Mouse (Mus musculus) forebrain, postnatal 0 days (tissue): ENCODE results near the gene Mdc1. TPM values are rescaled to one million over a fixed set of nuclear protein-coding genes. Genes with fewer than 3 reads are reported as not detected.
"Not testable (repeated sequence)": the region's sequence is repeated elsewhere in the genome, so short reads cannot be mapped to it uniquely, and the experiment has no call there.

Experiments
- ATAC-seq: fragments of 200-750 bp; cut with Nextera tagmentation; 2 replicates; pipeline ENCODE4 v1.8.0; 2017; ENCODE audit warnings: mild to moderate bottlenecking, moderate library complexity
- DNase-seq: peaks from one replicate; pipeline ENCODE4 v3.0.0-alpha.2; 2015
- H3K27ac ChIP-seq: fragments of 300-500 bp; sonication (generic); 2 replicates; pipeline ENCODE4 v1.5.1; 2014; ENCODE audit warnings: low read depth, mild to moderate bottlenecking, antibody characterized with exemption, low read length, moderate library complexity, mixed read lengths
- H3K27me3 ChIP-seq: fragments of 300-500 bp; sonication (generic); 2 replicates; pipeline ENCODE4 v1.6.1; 2014; ENCODE audit warnings: mild to moderate bottlenecking, low read length, mixed read lengths; ENCODE audit not compliant: insufficient read depth
- H3K36me3 ChIP-seq: fragments of 300-500 bp; sonication (generic); 2 replicates; pipeline ENCODE4 v1.6.1; 2014; ENCODE audit warnings: mild to moderate bottlenecking, moderate library complexity; ENCODE audit not compliant: insufficient read depth
- H3K4me1 ChIP-seq: fragments of 300-500 bp; sonication (generic); 2 replicates; pipeline ENCODE4 v1.6.1; 2014; ENCODE audit warnings: antibody characterized with exemption; ENCODE audit not compliant: insufficient read depth
- H3K4me2 ChIP-seq: fragments of 300-500 bp; sonication (generic); 2 replicates; pipeline ENCODE4 v1.6.1; 2014; ENCODE audit warnings: low read depth, mild to moderate bottlenecking, moderate library complexity
- H3K4me3 ChIP-seq: fragments of 300-500 bp; sonication (generic); 2 replicates; pipeline ENCODE4 v1.5.1; 2014; ENCODE audit warnings: low read depth, low read length, mixed read lengths
- H3K9ac ChIP-seq: fragments of 300-500 bp; sonication (generic); 2 replicates; pipeline ENCODE4 v1.6.1; 2014; ENCODE audit warnings: mild to moderate bottlenecking
- H3K9me3 ChIP-seq: fragments of 300-500 bp; sonication (generic); 2 replicates; pipeline ENCODE4 v1.6.1; 2016; ENCODE audit warnings: low read length
- CTCF ChIP-seq: sonication (generic); IDR thresholded peaks from 2 replicates; pipeline ENCODE4 v1.5.1; 2016; ENCODE audit warnings: antibody characterized with exemption, control low read depth, low read depth
- WGBS: fragments of 180-500 bp; shearing (Covaris S2); extraction: QIAGEN DNeasy Blood & Tissue Kit; methylation state at CpG from one replicate; pipeline ENCODE4 v1.1.7; 2014; 5-methylcytosine and 5-hydroxymethylcytosine counted together
- polyA plus RNA-seq: library from polyadenylated mRNA; unstranded; fragments of >200 nt; fragmentation: Nextera tagmentation; extraction: Ambion mirVana; gene quantifications from 2 replicates; pipeline ENCODE4 v1.2.1, GENCODE M21; 2015
- total RNA-seq: library from RNA; depleted of rRNA; stranded (reverse); fragments of >200 nt; gene quantifications from 2 replicates; pipeline ENCODE4 v1.2.3, GENCODE M21; 2014

Mdc1 gene
- total and polyA plus RNA-seq, 2 experiments from 2014 or later, result 4.4 to 20.4 TPM

DNA sequence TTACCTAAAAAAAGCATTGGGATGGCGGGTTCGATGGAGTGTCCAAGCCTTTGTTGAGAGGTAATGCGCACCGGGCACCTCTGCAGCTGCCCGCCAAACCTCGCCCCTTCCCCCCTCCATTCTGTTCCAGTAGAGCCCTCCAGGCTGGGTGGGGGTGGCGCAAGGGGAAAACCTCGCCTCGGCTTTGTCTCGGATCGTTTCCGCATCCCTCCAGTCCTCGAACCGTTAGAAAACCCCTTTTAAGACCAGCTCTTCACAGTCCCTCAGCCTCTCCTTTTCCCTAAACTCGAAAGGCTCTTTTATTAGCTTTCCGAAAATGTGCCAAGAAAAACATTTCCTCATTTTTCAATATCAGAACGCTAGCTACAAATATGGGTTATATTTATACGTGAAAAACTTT lies 3.8 kb upstream of the Mdc1 start:
- TF ChIP-seq CTCF, result no peak
- no peaks in the 10 kb centered on the region for H3K9me3 ChIP-seq
- H3K27me3 ChIP-seq, result no peaks in the 10 kb centered on the region
- peaks cover 26% of the 10 kb centered on the region; the same call in 1 of the 2 replicates for H3K4me1 ChIP-seq
- H3K27ac ChIP-seq, result peak overlapping the region; percentile 98
- H3K4me3 ChIP-seq, result peak overlapping the region; percentile 90
- peaks cover 35% of the 10 kb centered on the region for H3K36me3 ChIP-seq
- peak; percentile 78 for DNase-seq
- H3K4me2 ChIP-seq, result peak overlapping the region; percentile 77
- WGBS, result under 1% methylated on average over 18 of the region's 18 CpGs
- H3K9ac ChIP-seq, result peak overlapping the region; percentile 93
- peak; percentile 8; the same call in 1 of the 2 replicates for ATAC-seq

DNA sequence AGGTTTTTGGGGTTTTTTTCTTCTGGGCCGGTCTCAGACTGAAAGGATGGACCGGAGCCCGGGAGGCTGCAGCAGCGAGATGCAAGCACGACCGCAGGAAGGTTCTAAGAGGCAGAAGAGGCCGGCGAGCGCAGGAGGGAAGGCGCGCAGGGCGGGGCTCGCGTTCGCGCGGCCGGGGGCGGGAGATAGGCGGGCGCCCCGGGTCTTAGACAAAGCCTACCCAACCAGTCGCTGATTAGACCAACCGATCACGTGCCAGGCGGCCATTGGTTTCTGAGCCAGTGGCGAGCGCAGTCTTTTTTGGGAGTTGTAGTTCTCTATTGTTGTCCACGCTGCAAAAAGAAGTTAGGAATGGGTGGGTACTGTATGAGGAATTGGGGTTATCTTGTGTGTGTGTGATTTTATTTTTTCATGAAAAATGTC lies 3.2 kb upstream of the Mdc1 start, which contains the start of gene Tubb5:
TSS of gene Tubb5 (minus strand) at position 185 of the 423 bp plus-strand sequence.
- 3% methylated on average over 29 of the region's 29 CpGs for WGBS
- Histone ChIP-seq H3K9me3 (no peaks in the 10 kb centered on the region), H3K4me1 (peaks cover 25% of the 10 kb centered on the region; the same call in 1 of the 2 replicates), H3K9ac (peak within 1 kb of the TSS; percentile 93), H3K27ac (peak within 1 kb of the TSS; percentile 98), H3K27me3 (no peaks in the 10 kb centered on the region), H3K36me3 (peaks cover 30% of the 10 kb centered on the region), H3K4me3 (peak within 1 kb of the TSS; percentile 90), H3K4me2 (peak within 1 kb of the TSS; percentile 77)
- no peak for TF ChIP-seq CTCF
- peak; percentile 75 for ATAC-seq
- DNase-seq, result peak; percentile 98

DNA sequence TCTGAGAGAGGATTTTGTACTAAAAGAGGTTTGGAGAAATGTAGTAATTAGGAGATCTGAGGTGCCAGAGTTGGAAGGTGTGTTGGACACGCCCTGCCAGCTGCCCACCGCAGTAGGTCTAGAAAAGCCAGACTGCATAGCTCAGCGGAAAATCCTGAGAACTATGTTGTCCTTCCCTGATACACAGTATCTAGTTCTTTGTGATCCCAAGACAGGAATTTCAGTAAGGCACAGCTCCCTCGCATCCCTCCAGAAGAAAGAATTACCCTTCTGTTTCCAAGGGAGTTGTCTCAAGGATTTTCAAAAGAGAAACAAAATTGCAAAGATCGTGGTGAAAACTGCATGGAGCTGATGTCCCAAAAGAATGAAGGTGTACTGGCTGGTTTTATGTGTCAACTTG lies 2.7 kb upstream of the Mdc1 start:
- H3K4me3 ChIP-seq, result peak overlapping the region; percentile 90
- no peaks in the 10 kb centered on the region for H3K9me3 ChIP-seq
- peak overlapping the region; percentile 98 for H3K27ac ChIP-seq
- DNase-seq (no peak), ATAC-seq (no peak)
- H3K36me3 ChIP-seq, result peaks cover 25% of the 10 kb centered on the region
- no peak for TF ChIP-seq CTCF
- peaks cover 21% of the 10 kb centered on the region; the same call in 1 of the 2 replicates for H3K4me1 ChIP-seq
- peak overlapping the region; percentile 77 for H3K4me2 ChIP-seq
- H3K27me3 ChIP-seq, result no peaks in the 10 kb centered on the region
- H3K9ac ChIP-seq, result peak overlapping the region; percentile 93
- 2% methylated on average over 5 of the region's 5 CpGs for WGBS

DNA sequence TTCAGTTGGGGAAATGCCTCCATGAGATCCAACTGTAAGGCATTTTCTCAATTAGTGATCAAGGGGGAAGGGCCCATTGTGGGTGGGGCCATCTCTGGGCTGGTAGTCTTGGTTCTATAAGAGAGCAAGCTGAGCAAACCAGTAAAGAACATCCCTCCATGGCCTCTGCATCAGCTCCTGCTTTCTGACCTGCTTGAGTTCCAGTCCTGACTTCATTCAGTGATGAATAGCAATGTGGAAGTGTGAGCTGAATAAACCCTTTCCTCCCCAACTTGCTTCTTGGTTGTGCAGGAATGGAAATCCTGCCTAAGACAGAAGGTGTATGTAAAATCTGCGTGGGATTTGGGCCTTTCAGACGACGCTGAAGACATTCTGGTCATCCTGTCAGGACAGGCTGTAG lies 2.3 kb upstream of the Mdc1 start:
- not testable (repeated sequence) for H3K9me3 ChIP-seq, ATAC-seq, H3K27me3 ChIP-seq
- Histone ChIP-seq H3K9ac (peak overlapping the region; percentile 93), H3K4me1 (peaks cover 18% of the 10 kb centered on the region; the same call in 1 of the 2 replicates), H3K4me2 (peak overlapping the region; percentile 77), H3K27ac (peak overlapping the region; percentile 98), H3K36me3 (peaks cover 21% of the 10 kb centered on the region), H3K4me3 (peak overlapping the region; percentile 90)
- 45% methylated on average over 3 of the region's 3 CpGs for WGBS
- DNase-seq, result peak; percentile 41

DNA sequence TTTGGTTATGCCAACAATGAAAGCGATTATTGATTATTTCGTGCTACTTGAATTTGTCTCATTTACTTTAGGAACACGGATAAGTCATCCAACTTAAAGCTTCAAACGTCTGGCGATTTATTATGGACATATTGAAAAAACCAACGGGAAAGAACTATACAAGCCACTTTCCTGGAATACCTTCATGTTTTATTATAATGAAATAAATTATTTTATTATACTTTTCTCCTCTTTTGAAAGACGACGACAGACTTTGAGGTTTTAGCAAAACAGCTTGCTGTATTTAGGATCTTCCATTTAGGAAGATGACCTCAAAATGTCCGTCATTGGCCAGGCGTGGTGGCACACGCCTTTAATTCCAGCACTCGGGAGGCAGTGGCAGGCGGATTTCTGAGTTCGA lies 754 bp upstream of the Mdc1 start:
- ATAC-seq, result no peak
- H3K9me3 ChIP-seq, result no peaks in the 10 kb centered on the region
- H3K36me3 ChIP-seq, result peaks cover 10% of the 10 kb centered on the region
- H3K4me3 ChIP-seq, result peak overlapping the region; percentile 64
- H3K4me2 ChIP-seq, result peak overlapping the region; percentile 44
- no peak for DNase-seq
- peak overlapping the region; percentile 42 for H3K27ac ChIP-seq
- 56% methylated on average over 14 of the region's 14 CpGs for WGBS
- no peak for TF ChIP-seq CTCF
- 0 out of 2 replicates have a peak overlapping the region, but pooled peaks have one; percentile 4 for H3K9ac ChIP-seq
- no peaks in the 10 kb centered on the region for H3K27me3 ChIP-seq
- H3K4me1 ChIP-seq, result peaks cover 15% of the 10 kb centered on the region; the same call in 1 of the 2 replicates

DNA sequence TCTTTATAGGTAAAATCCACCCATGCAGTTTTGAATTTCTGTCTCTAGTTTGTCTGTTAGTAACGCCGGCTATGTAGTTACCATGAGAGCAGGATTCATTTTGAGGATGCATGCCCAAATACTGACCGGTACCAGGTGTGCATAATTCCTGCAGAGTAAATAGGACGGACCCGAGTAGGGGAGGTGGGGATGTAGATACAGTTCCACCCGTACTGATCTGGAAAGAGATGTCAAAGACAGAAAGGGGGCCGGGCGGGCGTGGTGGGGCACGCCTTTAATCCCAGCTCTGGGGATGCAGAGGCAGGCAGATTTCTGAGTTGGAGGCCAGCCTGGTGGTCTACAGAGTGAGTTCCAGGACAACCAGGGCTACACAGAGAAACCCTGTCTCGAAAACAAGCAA lies 691 bp downstream of the Mdc1 start:
- no peaks in the 10 kb centered on the region for H3K27me3 ChIP-seq
- H3K4me1 ChIP-seq, result peaks cover 10% of the 10 kb centered on the region; the same call in 1 of the 2 replicates
- no peak for TF ChIP-seq CTCF
- no peak for DNase-seq
- no peaks in the 10 kb centered on the region for H3K9me3 ChIP-seq
- peaks cover 17% of the 10 kb centered on the region for H3K36me3 ChIP-seq
- peak overlapping the region; percentile 53 for H3K9ac ChIP-seq
- WGBS, result 13% methylated on average over 11 of the region's 11 CpGs
- ATAC-seq, result no peak
- H3K4me3 ChIP-seq, result peak overlapping the region; percentile 64
- peak overlapping the region; percentile 67; the same call in 1 of the 2 replicates for H3K27ac ChIP-seq
- H3K4me2 ChIP-seq, result peak overlapping the region; percentile 67

DNA sequence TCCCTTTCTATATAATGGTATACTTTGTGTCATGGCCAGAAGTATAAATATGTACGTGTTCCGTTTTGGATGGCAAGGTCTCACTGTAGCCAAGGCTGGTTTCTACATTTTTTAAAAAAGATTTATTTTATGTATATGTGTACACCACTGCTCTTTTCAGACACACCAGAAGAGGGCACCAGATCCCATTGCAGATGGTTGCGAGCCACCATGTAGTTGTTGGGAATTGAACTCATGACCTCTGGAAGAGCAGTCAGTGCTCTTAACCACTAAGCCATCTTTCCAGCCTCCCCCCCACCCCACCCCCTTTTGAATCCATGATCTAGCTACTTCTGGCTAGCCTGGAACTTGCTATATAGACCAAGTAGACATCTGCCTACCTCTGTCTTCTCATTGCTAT lies 2.2 kb downstream of the Mdc1 start:
- H3K36me3 ChIP-seq, result peaks cover 32% of the 10 kb centered on the region
- no peaks in the 10 kb centered on the region for H3K9me3 ChIP-seq
- H3K4me2 ChIP-seq, result no peak overlapping the region
- ATAC-seq (no peak), DNase-seq (no peak)
- no peak overlapping the region for H3K27ac ChIP-seq
- H3K27me3 ChIP-seq, result no peaks in the 10 kb centered on the region
- no peak overlapping the region for H3K4me3 ChIP-seq
- peak; percentile 36 for TF ChIP-seq CTCF
- no peak overlapping the region for H3K9ac ChIP-seq
- H3K4me1 ChIP-seq, result peaks cover 10% of the 10 kb centered on the region; the same call in 1 of the 2 replicates
- WGBS, result 91% methylated on average over 3 of the region's 3 CpGs
